Mouse (Mus musculus): ENCODE measurements around the gene Nrk.

Nrk gene

GRCm38 (mm10) chrX:138914041-138914776, at the start of gene Nrk:
Gene Nrk, plus strand, starts transcription at chrX:138914430.
- peak; percentile 0 for DNase-seq (ENCODE audit: low read depth, low spot score)

DNA sequence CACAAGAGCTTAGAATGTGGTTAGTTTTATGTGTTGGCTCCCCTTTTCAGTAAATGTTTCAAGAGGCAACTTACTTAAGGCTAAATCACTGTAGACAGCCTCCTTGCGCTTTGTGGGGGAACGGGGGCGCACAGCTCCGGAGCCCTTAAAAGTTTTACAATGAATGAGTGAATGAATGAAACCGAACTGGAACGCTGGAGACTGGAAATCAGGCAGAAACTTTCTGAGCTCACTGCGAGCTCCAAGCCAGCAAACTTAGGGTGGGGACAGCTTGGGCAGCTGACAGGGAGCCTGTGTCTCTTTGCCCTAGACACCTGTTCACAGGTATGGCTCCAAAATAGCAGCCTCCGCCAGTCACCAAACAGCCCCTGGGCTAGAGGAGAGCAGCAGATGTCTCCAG, 864 bp upstream of the Nrk start:
- no peak for DNase-seq (ENCODE audit: low read depth, low spot score)

GRCm38 (mm10) chrX:138914777-138915114, 516 bp downstream of the Nrk start:
- no peak for DNase-seq (ENCODE audit: low read depth, low spot score)

DNA sequence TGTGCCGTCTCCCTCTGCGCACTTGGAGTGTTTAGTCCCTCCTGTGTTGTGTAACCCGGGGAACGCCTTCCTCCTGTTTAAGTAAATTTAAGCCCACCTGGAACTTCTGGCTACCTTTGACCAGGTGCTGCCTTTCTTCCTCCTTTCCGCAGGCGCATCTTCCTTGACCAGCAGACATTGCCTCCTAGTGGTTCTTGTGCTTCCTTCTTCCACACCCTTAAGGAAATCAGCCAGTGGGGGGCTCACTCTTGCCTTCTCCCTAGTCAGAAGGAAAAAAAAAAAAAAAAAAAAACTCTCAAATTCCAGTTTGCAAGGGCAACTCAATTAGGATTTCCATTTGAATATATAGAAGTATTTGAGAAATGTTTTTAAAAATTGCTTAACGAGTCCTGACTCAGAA, 4.8 kb downstream of the Nrk start:
- no peak for DNase-seq (ENCODE audit: low read depth, low spot score)

- DNase-seq (ENCODE audit: low read depth, low spot score): no peak
Measured at GRCm38 (mm10) chrX:138943905-138944304, 29.7 kb downstream of the Nrk start.

DNA sequence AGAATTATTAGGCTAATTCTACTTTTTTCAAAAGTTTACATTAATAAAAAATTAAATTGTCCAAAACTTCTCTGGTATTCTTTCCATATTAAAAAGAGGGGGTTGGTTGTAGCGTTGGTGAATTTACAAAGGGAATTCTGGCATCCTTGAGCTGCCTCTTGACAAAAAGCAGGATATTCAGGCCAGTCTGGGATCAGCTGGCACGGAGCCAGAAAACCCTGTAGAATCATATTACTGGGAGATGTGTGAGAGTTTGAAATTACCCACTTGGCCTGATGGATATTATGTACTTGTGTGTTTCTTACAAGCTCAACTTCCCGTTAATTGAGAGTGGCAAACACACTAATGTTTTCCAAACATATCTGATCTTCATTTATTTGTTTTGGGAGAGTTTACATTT, 46.5 kb downstream of the Nrk start:
- no peak for DNase-seq (ENCODE audit: low read depth, low spot score)

DNA sequence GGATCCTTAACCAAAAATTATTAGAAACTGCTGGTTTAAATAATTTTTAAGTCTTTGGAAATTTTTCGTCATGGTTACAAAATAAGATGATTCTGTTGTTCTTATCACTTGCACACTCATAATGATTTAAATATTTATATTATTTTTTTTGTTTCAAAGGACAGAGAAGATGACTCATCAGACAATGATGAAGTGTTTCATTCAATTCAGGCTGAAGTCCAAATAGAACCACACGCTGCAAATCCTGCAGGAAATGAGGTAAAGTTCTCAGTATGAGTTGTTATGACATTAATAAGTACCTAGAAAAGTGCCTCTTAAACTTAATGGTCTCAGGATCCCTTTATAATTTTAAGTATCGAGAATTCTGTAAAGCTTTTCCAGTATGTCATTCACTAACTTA, 64.3 kb downstream of the Nrk start:
- no peak for DNase-seq (ENCODE audit: low read depth, low spot score)

- no peak for DNase-seq (ENCODE audit: low read depth, low spot score)
Measured at GRCm38 (mm10) chrX:138979249-138979648, 65.0 kb downstream of the Nrk start.

DNA sequence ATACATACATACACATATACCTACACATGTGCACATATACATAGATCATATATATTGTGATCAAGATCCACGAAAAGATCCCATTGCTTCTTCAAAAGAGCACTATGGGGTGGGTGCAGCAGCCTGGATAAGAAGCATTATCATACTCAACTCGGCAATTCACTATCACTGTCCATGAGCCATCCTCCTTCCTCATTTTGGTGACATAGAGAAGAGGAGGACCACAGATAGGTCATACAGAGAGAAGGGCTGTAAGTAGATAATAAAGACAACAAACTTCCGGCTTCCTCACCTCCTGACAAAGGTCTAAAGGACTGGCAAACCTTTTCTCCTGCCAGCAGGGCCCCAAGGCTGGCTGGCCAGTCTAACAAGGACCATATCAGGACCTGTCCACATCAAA, 100.3 kb downstream of the Nrk start:
- DNase-seq (ENCODE audit: low read depth, low spot score): no peak

DNA sequence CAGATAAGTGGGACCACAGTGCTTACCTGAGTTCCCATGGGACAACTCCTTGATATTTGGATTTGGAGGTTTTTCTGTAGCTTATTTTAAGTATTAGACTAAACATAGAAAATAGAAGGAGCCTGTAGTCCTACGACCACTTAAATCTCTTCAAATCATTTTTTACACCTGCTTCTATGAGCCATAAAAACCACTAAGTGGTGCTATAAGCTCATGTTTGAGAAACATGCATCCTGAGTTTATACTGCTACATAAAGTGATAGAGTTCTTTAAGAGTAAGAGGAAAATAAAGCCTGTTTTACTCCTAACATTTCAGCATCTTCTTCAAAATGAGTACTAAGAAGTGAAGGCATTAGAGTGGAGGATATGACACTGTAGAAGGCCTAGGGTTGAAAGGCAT, 102.3 kb downstream of the Nrk start:
- DNase-seq (ENCODE audit: low read depth, low spot score): no peak

- no peak for DNase-seq (ENCODE audit: low read depth, low spot score)
Measured at GRCm38 (mm10) chrX:139026532-139027097, 112.4 kb downstream of the Nrk start.

- DNase-seq (ENCODE audit: low read depth, low spot score): peak; percentile 53
Measured at GRCm38 (mm10) chrX:139027296-139027695, 113.1 kb downstream of the Nrk start.

GRCm38 (mm10) chrX:139027909-139028308, 113.7 kb downstream of the Nrk start:
- no peak for DNase-seq (ENCODE audit: low read depth, low spot score)

- DNase-seq (ENCODE audit: low read depth, low spot score): no peak
Measured at GRCm38 (mm10) chrX:139037666-139038065, 123.4 kb downstream of the Nrk start.

GRCm38 (mm10) chrX:139039314-139039713, 125.1 kb downstream of the Nrk start:
- no peak for DNase-seq (ENCODE audit: low read depth, low spot score)

GRCm38 (mm10) chrX:139041148-139041547, 126.9 kb downstream of the Nrk start:
- DNase-seq (ENCODE audit: low read depth, low spot score): no peak

DNA sequence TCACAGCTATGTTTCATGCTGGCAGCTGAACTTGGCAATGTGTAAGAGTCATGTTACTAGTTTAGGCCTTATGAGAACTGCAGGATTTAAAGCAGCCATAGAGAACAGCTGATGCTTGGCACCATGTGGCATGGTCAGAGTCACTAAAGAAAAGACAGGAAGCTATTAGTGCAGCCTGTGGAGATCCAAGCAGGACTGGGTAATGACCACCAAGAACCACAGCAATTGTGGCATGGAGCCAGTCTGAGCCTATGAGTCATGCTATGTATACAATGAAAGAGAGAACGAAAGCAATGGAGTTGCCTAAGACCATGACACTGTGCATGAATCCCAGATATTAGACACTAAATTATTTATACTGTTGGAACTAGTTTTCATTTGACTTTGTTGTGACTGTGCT, 137.7 kb downstream of the Nrk start:
- no peak for DNase-seq (ENCODE audit: low read depth, low spot score)

DNA sequence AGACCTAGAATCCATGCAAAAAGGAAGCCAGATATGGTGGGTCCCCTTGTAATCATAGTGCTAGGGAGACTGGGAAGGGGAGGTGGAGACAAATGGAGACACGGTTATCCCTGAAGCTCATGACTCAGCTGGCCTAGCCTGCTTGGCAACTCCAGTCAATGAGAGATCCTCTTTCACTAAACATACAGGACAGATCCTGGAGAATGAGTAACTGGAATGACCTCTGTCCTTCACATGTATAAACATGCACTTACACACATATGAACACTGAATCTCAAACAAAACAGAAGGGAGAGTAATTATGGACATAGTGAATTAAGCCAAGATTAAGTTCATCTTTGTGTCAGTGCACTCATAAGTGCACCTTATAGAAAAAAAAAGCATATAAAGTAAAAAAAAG, 138.9 kb downstream of the Nrk start:
- DNase-seq (ENCODE audit: low read depth, low spot score): no peak

All from skeletal muscle tissue, adult 2 months (tissue).